In genomic region chr10:60888541-60888940, GRCm38 (mm10) we compare ENCODE assay signal across 15 mouse cellular contexts. TPM values are rescaled to one million over a fixed set of nuclear protein-coding genes. Genes with fewer than 3 reads are reported as not detected.
DNase-seq lines count a peak whose midpoint lies in the region; ATAC-seq and TF ChIP-seq lines count a peak whose summit lies in the region.
"Had no signal": no experiment of that assay in that cellular context is flagged by ENCODE, and none has a peak within 500 bp of the region (broad histone marks: within the 10 kb centered on the region; RNA-seq: fewer than 3 reads in every experiment).

No protein-coding gene starts in this region.

- TF ChIP-seq POLR2A in testis, adult 2 months (IDR thresholded peaks at IDR 0.05; ENCODE audit: control insufficient read depth, low read depth, low read length) = no peak

- H3K27ac ChIP-seq in testis, adult 2 months (ENCODE audit: control insufficient read depth, insufficient read depth, low read depth, low read length) = no peak overlapping the region
- peak overlapping the region; percentile 68 for H3K27ac ChIP-seq in kidney, embryonic 15.5 days
- H3K27ac ChIP-seq in liver, postnatal 0 days (ENCODE audit: low read depth) = no peak overlapping the region
- H3K27ac ChIP-seq in intestine, postnatal 0 days (ENCODE audit: low read depth, low read length) = no peak overlapping the region
- H3K27ac ChIP-seq in intestine, embryonic 16.5 days (ENCODE audit: low read length) = no peak overlapping the region
- H3K27ac ChIP-seq: hindbrain, embryonic 13.5 days; midbrain, embryonic 13.5 days had no signal

- no peaks in the 10 kb centered on the region for H3K9me3 ChIP-seq in kidney, embryonic 15.5 days (replicated peaks)
- no peaks in the 10 kb centered on the region for H3K9me3 ChIP-seq in liver, postnatal 0 days (ENCODE audit: low read length)
- no peaks in the 10 kb centered on the region for H3K9me3 ChIP-seq in intestine, postnatal 0 days (ENCODE audit: control insufficient read depth)
- H3K9me3 ChIP-seq in intestine, embryonic 16.5 days (ENCODE audit: control insufficient read depth, low read length) = no peaks in the 10 kb centered on the region
- H3K9me3 ChIP-seq: hindbrain, embryonic 13.5 days; midbrain, embryonic 13.5 days had no signal

- no peak for ATAC-seq in kidney, embryonic 15.5 days (replicated peaks; ENCODE audit: low FRiP score)
- ATAC-seq in liver, postnatal 0 days = peak; percentile 33
- no peak for ATAC-seq in intestine, postnatal 0 days
- no peak for ATAC-seq in intestine, embryonic 16.5 days
- ATAC-seq: CD4-positive, CD25-positive, alpha-beta regulatory T cell, adult 4 months; forebrain, postnatal 0 days; midbrain, embryonic 13.5 days had no signal

- no peaks in the 10 kb centered on the region; the same call in 1 of the 2 replicates for H3K27me3 ChIP-seq in testis, adult 2 months (ENCODE audit: control insufficient read depth, insufficient read depth, low read length)
- H3K27me3 ChIP-seq in kidney, embryonic 15.5 days = peaks cover 19% of the 10 kb centered on the region
- H3K27me3 ChIP-seq in liver, postnatal 0 days (ENCODE audit: insufficient read depth, low read length) = no peaks in the 10 kb centered on the region
- H3K27me3 ChIP-seq in intestine, postnatal 0 days (replicated peaks; ENCODE audit: control insufficient read depth, insufficient read depth, low read length) = no peaks in the 10 kb centered on the region
- H3K27me3 ChIP-seq in intestine, embryonic 16.5 days (replicated peaks; ENCODE audit: control insufficient read depth, insufficient read depth, low read length) = no peaks in the 10 kb centered on the region

- peaks cover 12% of the 10 kb centered on the region for H3K4me1 ChIP-seq in testis, adult 2 months (ENCODE audit: control insufficient read depth, insufficient read depth, low read length)
- peaks cover 33% of the 10 kb centered on the region for H3K4me1 ChIP-seq in kidney, embryonic 15.5 days
- H3K4me1 ChIP-seq in liver, postnatal 0 days (ENCODE audit: insufficient read depth) = no peaks in the 10 kb centered on the region
- no peaks in the 10 kb centered on the region for H3K4me1 ChIP-seq in intestine, postnatal 0 days (replicated peaks; ENCODE audit: control insufficient read depth, insufficient read depth, low read length)
- no peaks in the 10 kb centered on the region for H3K4me1 ChIP-seq in intestine, embryonic 16.5 days (ENCODE audit: control insufficient read depth, insufficient read depth, low read length)

- H3K9ac ChIP-seq in kidney, embryonic 15.5 days = no peak overlapping the region
- H3K9ac ChIP-seq in liver, postnatal 0 days (replicated peaks) = no peak overlapping the region
- H3K9ac ChIP-seq in intestine, postnatal 0 days (ENCODE audit: low read depth, low read length) = no peak overlapping the region
- no peak overlapping the region for H3K9ac ChIP-seq in intestine, embryonic 16.5 days (ENCODE audit: low read depth, low read length)
- H3K9ac ChIP-seq: forebrain, postnatal 0 days; hindbrain, embryonic 13.5 days; midbrain, embryonic 13.5 days had no signal

- H3K36me3 ChIP-seq in testis, adult 2 months (ENCODE audit: control insufficient read depth, insufficient read depth, low read length) = no peaks in the 10 kb centered on the region; the same call in 1 of the 2 replicates
- no peaks in the 10 kb centered on the region for H3K36me3 ChIP-seq in kidney, embryonic 15.5 days
- no peaks in the 10 kb centered on the region for H3K36me3 ChIP-seq in liver, postnatal 0 days (replicated peaks; ENCODE audit: insufficient read depth, low read length)
- no peaks in the 10 kb centered on the region for H3K36me3 ChIP-seq in intestine, postnatal 0 days (ENCODE audit: control insufficient read depth, insufficient read depth)
- no peaks in the 10 kb centered on the region for H3K36me3 ChIP-seq in intestine, embryonic 16.5 days (ENCODE audit: control insufficient read depth, insufficient read depth, low read length)
- H3K36me3 ChIP-seq: hindbrain, embryonic 13.5 days; midbrain, embryonic 13.5 days had no signal

- 63% methylated on average over 7 of the region's 7 CpGs for WGBS in kidney, embryonic 15.5 days
- WGBS in liver, postnatal 0 days (ENCODE audit: insufficient replicate concordance) = 12% methylated on average over 7 of the region's 7 CpGs
- WGBS in intestine, postnatal 0 days = 38% methylated on average over 7 of the region's 7 CpGs
- 43% methylated on average over 7 of the region's 7 CpGs for WGBS in intestine, embryonic 16.5 days

- intact Hi-C loops in gastrocnemius, postnatal 14 days (cut with DNase I; ENCODE audit: low total_unique reads) = no loop called here

- TF ChIP-seq EP300 in liver, postnatal 0 days (IDR thresholded peaks at IDR 0.05; ENCODE audit: low read depth) = peak; percentile 41; the same call in 1 of the 2 replicates

- H3K4me2 ChIP-seq in kidney, embryonic 15.5 days = no peak overlapping the region
- no peak overlapping the region for H3K4me2 ChIP-seq in liver, postnatal 0 days (ENCODE audit: low read depth, low read length)
- H3K4me2 ChIP-seq in intestine, postnatal 0 days (replicated peaks; ENCODE audit: low read depth) = no peak overlapping the region
- H3K4me2 ChIP-seq in intestine, embryonic 16.5 days (ENCODE audit: low read depth, low read length) = no peak overlapping the region
- H3K4me2 ChIP-seq: hindbrain, embryonic 13.5 days; midbrain, embryonic 13.5 days had no signal

- peak overlapping the region; percentile 70 for H3K4me3 ChIP-seq in testis, adult 2 months (ENCODE audit: control insufficient read depth, low read depth, low read length)
- H3K4me3 ChIP-seq in kidney, embryonic 15.5 days (replicated peaks) = no peak overlapping the region
- H3K4me3 ChIP-seq in liver, postnatal 0 days (ENCODE audit: low read depth, low read length) = no peak overlapping the region
- H3K4me3 ChIP-seq in intestine, postnatal 0 days (ENCODE audit: low read depth, low read length) = no peak overlapping the region
- no peak overlapping the region for H3K4me3 ChIP-seq in intestine, embryonic 16.5 days (ENCODE audit: low read length)
- H3K4me3 ChIP-seq: erythroblast, embryonic 14.5 days; hindbrain, embryonic 13.5 days; midbrain, embryonic 13.5 days had no signal

- no peak for DNase-seq in testis, postnatal 10 days (ENCODE audit: low spot score)
- DNase-seq in liver, postnatal 0 days = no peak
- DNase-seq in gastrocnemius, postnatal 14 days = no peak
- DNase-seq: cerebellum, adult 9-10 months; forebrain, postnatal 0 days; right cerebral cortex, postnatal 25 days; thymus, adult 2 months had no signal

- no peak for TF ChIP-seq CTCF in testis, adult 2 months (IDR thresholded peaks at IDR 0.05; ENCODE audit: control insufficient read depth, insufficient read depth, insufficient replicate concordance, low read depth, low read length)
- no peak for TF ChIP-seq CTCF in liver, postnatal 0 days (IDR thresholded peaks at IDR 0.05; ENCODE audit: low read depth)
- no peak for TF ChIP-seq CTCF in intestine, postnatal 0 days (IDR thresholded peaks at IDR 0.05; ENCODE audit: low read depth)

RNA-seq across cellular contexts. Expression of gene Unc5b, which starts 57.2 kb away (rescaled TPM):
- 0.86 and 1.2 TPM in 2 replicates for polyA plus RNA-seq in testis, adult 2 months (2012; rRNA removed)
- polyA plus RNA-seq in kidney, embryonic 15.5 days (2015; fragmentation: Nextera tagmentation; extraction: Ambion mirVana) = 9.2 and 10.0 TPM in 2 replicates
- 0.39 and 0.40 TPM in 2 replicates for polyA plus RNA-seq in liver, postnatal 0 days (2015; fragmentation: Nextera tagmentation; extraction: Ambion mirVana)
- 2.5 and 2.6 TPM in 2 replicates for polyA plus RNA-seq in intestine, postnatal 0 days (2015; fragmentation: Nextera tagmentation; extraction: Ambion mirVana)
- 4.3 and 4.6 TPM in 2 replicates for polyA plus RNA-seq in intestine, embryonic 16.5 days (2015; fragmentation: Nextera tagmentation; extraction: Ambion mirVana)
- total RNA-seq in gastrocnemius, postnatal 14 days (2021) = 10 to 100 TPM in 1 of 2 experiments, 1 to 10 TPM in 1; 7.3 to 12.1 TPM
- polyA plus RNA-seq: CD4-positive, CD25-positive, alpha-beta regulatory T cell, adult 4 months; erythroblast, embryonic 14.5 days had no signal
